In the genomic region with DNA sequence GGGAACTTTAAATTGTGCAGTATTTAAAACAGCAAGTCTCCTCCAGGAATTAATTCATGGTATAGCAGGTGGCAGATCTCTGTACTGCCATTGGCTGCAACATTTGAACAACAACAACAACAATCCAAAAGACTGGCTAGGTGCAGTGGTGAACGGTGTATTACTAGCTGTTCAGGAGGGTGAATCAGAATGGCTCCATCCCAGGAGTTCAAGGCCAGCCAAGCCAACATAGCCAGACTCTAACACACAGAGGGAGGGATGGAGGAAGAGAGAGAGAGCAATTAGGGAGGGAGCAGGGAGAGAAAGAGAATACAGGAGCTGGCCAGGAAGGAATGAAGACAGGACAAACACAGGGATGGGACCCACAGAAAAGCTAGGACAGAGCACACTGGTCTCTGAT, we compare ENCODE assay signal across 11 mouse cellular contexts.
"Had no signal": no experiment of that assay in that cellular context is flagged by ENCODE, and none has a peak within 500 bp of the region (broad histone marks: within the 10 kb centered on the region; RNA-seq: fewer than 3 reads in every experiment).

No protein-coding gene starts in this region.

- DNase-seq: lung, adult 2 months; lung, postnatal 4 days; midbrain, embryonic 14.5 days; retina, postnatal 1 day; right cerebral cortex, adult 18-20 months; right cerebral cortex, postnatal 25 days; right cerebral cortex, postnatal 4 days; spleen, adult 18-20 months; thymus, adult 18-20 months; thymus, postnatal 14 days; thymus, postnatal 36 days had no signal
